Mouse (Mus musculus) 3T3-L1 (cell line): Measurements from ENCODE around the gene Sipa1l2.

Source experiments
- DNase-seq: peaks from one replicate; pipeline ENCODE4 v3.0.0-alpha.2; 2015; ENCODE audit warnings: low read depth, low spot score

Gene Sipa1l2

DNA sequence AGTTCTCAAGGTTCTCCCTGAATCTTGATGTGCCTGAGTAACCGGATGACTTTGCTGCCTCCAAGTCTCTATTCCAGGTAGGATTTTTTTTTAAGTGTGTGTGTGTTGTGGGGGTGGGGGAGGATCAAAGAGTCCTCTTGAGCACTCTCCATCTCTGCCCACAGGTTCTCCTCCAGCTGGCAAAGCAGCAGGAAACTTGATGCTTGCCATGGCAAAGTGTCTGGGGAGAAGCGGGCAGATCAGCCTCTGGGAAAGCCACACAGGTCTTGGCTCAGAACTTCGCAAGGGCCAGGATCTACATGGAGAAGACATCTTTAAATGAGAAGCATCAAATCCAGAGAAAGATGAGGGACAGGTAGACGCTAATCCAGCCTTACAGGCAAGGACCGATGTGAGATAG lies 10.8 kb upstream of the Sipa1l2 start:
- no peak for DNase-seq

DNA sequence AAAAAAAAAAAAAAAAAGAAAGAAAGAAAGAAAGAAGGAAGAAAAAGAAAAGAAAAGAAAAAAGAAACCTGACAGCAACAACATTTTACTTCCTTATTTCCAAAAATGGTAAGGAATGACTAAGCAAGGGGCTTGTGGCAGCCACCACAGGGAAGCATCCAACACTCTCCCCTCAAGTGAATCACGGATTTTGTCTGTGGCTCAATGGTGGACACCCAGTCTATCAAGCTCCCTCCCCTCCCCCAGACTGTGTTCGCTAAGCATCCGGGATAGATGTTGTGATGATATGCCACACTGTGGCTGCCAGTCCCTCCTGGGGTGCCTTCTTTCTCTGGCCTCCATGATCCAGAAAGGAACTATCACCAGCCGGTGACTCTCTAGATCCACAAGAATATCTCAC lies 6.5 kb upstream of the Sipa1l2 start:
- DNase-seq, result no peak

DNA sequence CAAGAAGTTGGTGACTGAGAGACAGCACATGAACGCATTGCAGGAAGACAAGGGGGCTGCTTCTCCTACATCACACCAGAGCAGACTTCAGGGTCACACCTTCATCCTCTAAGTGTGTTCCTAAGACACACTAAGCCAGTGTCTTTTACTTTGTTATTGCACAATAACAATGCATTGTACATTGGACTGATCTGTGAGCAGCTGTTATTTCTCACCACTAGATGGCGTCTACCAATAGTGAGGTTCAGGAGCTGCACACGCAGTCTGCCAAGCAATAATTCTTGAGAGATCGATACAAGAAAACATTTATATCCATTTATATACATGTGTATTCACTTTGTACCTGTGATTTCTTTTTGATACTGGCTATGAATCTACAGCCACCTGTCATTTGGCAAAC lies 4.7 kb upstream of the Sipa1l2 start:
- peak; percentile 70 for DNase-seq

DNA sequence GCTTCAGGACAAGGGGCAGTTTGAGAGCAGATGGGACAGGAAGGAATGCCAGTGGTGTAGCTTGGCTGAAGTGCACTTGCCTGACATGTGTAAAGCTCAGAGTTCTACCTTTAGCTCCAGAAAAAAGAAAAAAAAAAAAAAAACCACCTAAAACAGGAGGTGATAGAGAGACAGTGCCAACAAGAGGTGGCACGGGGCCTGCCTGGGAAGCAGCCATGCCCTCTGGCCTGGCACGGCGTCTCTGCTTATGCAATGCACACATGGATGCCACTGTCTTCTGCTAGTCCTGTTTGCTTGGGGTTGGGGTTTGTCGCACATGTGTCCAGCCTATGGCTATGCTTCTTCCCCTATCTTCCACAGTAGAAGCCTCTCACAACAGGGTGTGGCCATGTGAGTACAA lies 2.6 kb upstream of the Sipa1l2 start:
- DNase-seq, result no peak

DNA sequence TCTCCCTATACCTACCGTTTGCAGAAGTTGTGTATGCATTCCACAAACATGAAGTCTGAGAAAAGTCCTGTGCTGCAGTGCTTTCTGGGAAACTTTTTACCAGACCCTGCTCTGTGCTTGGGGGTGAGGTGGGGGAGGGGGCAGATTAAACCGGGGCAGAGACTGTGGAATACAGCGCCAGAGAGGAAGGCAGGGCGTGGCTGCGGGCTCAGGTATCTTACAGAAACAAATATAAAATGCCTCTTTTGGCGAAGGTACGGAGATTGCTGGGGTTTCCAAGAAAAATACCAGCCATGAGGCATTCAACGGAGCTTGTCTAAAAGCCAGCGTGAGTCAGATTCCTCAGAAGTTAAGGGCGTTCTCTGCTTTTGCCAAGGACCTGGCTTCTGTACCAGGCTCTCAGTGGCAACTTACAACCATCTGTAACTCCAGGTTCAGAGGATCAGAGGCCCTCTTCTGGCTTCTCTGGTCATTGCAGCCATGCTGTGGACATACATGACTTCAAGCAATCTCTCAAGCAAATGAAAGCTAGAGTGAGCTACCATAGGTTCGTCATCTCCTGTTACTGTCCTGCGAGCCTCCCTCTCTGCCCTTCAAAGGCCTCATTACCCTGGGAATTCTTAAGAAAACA lies 1.3 kb upstream of the Sipa1l2 start:
- peak; percentile 68 for DNase-seq

- DNase-seq, result no peak
Observed at GRCm38 (mm10) chr8:125570389-125570788, 781 bp upstream of the Sipa1l2 start.

DNA sequence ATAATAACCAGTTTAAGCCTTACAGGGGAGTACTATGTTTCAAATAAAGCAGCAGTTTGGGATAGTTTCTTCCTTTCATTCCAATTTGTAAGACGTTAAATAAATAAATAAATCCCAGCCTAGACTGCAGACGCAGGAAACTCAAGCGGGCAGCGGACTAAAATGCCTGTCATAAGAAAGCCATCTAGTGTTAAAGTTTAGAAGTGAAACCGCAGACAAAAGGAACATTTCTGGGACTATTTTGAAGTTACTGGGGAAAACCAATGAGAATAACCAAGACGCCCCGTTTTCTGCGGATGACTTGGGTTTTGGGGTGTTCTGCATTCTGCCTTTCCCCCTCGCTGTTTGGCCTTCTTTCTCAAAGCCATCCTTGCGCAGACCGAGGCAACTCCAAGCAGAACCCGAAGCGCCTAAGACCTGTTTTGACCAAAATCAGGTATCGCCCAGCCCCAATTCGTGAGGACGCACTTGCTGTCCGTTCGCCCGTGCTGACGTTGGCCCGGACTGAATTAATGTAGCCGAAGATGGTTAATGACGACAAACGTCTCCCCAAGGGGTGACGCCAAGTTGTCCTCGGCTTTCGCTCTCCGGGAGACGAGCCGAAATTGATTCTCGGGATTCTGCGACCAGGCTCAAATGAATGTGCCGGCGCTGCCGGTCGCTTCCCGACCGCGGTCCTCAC lies 616 bp downstream of the Sipa1l2 start:
- DNase-seq, result peak; percentile 91

DNA sequence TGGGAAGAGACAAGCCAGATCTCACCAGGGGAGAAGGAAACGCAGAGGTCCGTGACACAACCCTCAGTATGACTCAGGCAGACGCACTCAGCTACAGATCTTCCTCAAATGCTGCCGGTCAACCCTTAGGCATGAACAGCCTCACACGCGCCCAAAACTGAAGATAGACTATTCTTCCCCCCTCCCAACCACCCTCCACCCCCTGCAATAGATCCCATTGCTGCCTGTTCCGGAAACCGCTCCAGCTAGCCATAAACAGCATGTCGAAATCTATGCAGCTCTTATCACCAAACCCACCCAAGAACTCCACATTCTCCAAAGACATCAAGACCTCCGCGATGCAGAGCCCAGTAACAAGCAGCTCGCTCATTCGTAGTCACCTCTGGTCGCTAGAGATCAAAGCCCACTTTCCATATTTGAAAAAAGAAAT lies 1.2 kb downstream of the Sipa1l2 start:
- peak; percentile 78 for DNase-seq

- peak; percentile 68 for DNase-seq
Observed at GRCm38 (mm10) chr8:125567569-125567968, 2.0 kb downstream of the Sipa1l2 start.

DNA sequence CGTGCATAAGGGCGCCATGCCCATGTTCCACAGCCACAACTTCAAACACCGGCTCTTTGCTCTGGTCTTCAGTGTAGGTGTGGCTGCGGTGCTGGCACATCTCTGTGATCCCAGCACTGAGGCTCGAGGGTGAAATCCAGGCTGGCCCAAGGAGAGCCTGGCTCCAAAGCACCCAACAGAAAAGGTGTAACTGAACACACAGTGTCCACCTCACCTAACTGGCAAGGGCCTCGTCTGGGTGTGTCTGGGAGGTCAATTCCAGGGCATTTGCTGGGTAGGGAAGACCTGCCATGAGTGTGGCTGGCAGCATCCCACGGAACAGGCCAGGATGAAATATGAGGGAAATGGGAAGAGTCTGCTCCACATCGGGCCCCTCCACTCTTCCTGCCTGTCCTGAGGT lies 6.7 kb downstream of the Sipa1l2 start:
- DNase-seq, result no peak

GRCm38 (mm10) chr8:125560825-125561490 lies 8.7 kb downstream of the Sipa1l2 start:
- peak; percentile 79 for DNase-seq

GRCm38 (mm10) chr8:125559066-125559653 lies 10.4 kb downstream of the Sipa1l2 start:
- no peak for DNase-seq

DNA sequence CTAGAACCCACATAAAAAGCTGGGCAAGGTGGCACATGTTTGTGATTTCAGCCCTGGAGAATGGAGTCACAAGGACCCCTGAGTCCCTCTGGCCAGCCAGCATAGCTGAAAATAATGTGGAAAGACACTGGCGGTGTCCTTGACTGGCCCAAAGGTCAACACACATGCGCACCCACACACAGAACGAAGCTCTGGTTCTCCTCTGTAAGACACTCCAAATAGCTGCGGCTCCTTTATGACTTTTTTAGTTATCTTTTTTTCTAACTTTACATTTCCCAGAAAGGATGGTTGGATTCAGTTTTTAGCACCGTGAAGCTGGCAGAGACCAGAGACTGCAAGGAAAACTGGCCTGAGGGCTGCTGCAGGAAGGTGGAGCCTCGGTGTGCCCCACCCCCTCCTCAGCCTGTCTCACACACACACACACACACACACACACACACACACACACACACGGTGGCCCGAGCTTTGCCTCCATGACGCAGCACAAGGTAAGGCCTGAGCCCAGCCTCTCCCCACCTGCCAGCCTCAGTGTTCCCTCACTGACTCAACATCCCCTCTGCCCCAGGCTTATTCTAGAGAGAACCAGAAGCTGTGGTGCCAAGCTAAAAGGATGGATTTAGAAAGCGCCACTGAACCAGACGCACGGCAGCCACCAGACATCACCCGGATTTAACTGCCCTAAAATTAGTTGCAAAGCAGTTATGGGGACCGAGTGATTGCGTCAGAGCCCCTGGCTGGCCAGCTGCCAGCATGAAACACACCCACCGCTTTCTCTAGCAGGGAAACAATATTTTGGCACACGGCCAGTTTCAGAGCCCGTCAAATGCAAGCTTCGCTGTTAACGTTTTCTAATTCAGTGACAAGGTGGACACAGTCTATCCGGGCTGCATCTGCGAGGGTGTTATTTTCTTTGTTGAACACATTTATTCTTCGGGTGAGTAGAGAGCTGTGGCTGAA lies 11.2 kb downstream of the Sipa1l2 start:
- peak; percentile 59 for DNase-seq

- no peak for DNase-seq
Observed at GRCm38 (mm10) chr8:125557391-125558108, 12.1 kb downstream of the Sipa1l2 start.

DNA sequence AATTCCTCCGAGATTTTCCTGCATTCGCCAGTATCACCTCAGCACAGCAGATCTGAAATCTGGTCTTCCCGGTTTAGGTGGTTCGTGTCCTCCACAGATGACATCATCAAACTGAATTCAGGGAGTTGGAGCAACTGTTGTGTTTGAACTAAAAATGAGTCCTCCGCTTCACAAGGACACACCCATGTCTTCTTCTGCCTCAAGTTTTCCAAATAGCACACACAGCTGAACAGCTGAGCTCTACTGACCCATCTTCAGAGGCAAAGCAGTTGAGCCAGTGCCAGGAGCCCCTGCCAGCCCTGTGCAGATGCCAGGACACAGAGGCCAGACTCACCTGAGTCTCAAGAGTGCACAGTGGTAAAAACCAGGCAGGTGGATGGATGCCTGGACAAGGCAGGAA lies 12.9 kb downstream of the Sipa1l2 start:
- DNase-seq, result no peak

DNA sequence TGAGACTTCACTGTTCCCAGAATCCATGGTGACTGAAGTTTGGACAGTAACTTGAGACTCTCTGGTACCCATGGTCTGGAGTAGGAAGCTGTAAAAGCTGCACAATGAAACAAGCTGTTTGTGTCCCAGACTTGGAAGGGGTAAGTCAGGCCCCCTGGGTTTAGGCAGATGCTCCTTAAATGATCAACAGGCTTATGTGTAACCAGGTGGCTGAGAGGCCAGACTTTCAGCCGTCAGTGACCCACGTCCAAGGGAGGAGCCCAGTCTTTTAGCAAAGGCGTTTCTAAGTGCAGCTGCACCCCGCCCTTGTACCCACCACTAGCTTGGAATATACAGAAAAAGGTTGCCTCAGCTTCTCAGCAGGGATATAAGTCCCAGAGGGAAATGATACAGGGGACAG lies 19.0 kb downstream of the Sipa1l2 start:
- DNase-seq, result no peak

- DNase-seq, result no peak
Observed at GRCm38 (mm10) chr8:125547296-125547695, 22.3 kb downstream of the Sipa1l2 start.

DNA sequence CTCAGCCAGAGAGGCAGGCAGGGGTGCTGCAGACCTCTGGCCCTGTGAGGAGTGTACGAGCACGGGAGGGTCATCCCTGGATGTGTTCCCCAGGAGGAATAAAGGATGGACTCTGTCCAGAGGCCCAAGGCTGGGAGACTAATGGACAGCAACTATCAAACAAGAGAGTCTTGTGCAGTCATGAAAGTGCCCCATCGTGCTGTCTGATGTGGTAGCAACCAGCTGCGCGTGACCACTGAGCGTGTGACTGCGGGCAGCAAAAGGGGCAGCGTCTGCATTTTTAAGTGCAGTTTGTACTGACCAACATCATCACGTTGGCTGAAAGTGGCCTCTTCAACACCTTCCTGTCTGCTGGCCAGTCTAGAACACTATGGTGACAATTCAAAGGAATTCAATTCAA lies 23.7 kb downstream of the Sipa1l2 start:
- no peak for DNase-seq

- DNase-seq, result no peak
Observed at GRCm38 (mm10) chr8:125542893-125543613, 26.6 kb downstream of the Sipa1l2 start.
